Mouse (Mus musculus) cerebellum, postnatal 36 days (tissue): Measurements from ENCODE around the gene Rapsn.

ENCODE experiments used
- DNase-seq, 2 experiments: peaks; one replicate each; pipeline ENCODE4 v3.0.0; 2021 to 2022; ENCODE audit warnings: mixed read lengths in 2 of 2

Gene Rapsn

GRCm38 (mm10) chr2:91081775-91082695, 46.6 kb downstream of the Rapsn start, which contains the start of gene Spi1:
Spi1 (plus strand) TSS chr2:91082390.
- no peak for DNase-seq

DNA sequence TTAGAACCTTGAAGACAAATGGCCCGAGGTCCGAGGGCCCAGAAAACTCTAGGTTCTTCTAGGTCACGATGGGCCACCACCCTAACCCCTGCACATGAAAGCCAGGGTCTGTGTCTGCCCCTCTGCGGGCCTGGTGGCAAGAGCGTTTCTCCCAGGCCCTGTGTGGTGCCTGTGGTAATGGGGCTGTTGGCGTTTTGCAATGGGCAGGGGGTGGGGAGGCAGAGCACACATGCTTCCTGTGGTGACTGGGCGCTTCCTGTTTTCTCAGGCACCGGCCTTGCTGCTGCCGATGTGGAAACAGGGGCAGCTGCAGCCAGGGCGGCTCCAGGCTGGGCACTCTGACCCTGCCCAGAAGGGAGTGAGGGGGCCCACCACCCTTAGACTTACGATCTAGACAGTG, 47.4 kb downstream of the Rapsn start:
- DNase-seq = no peak

DNA sequence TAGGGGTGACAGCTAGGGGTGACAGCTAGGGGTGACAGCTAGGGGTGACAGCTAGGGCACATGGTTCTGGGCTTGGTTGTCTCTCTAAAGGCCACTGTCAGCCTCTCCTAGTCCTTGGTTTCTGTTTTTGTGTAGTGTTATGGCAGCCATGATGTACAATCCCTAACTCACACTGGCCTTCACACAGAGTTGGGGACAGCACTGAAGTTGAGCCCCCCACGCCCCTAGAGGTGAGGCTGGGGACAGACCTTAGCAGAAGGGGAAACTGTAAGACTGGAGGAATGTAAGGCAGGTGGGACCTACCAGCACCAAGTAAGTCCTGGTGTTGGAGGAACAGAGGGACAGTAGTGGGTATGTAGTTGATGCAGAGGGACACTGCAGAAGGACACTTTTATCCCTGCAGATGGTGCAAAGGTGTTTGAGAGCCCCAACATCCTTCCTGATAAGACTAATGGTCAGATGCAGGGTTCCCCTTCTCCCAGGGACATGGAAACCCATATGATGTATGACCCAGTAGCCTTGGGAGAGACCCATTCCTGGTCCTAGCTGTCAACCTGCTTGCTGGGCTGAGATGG, 48.0 kb downstream of the Rapsn start:
- no peak for DNase-seq

GRCm38 (mm10) chr2:91084179-91084820, 48.9 kb downstream of the Rapsn start:
- no peak for DNase-seq

DNA sequence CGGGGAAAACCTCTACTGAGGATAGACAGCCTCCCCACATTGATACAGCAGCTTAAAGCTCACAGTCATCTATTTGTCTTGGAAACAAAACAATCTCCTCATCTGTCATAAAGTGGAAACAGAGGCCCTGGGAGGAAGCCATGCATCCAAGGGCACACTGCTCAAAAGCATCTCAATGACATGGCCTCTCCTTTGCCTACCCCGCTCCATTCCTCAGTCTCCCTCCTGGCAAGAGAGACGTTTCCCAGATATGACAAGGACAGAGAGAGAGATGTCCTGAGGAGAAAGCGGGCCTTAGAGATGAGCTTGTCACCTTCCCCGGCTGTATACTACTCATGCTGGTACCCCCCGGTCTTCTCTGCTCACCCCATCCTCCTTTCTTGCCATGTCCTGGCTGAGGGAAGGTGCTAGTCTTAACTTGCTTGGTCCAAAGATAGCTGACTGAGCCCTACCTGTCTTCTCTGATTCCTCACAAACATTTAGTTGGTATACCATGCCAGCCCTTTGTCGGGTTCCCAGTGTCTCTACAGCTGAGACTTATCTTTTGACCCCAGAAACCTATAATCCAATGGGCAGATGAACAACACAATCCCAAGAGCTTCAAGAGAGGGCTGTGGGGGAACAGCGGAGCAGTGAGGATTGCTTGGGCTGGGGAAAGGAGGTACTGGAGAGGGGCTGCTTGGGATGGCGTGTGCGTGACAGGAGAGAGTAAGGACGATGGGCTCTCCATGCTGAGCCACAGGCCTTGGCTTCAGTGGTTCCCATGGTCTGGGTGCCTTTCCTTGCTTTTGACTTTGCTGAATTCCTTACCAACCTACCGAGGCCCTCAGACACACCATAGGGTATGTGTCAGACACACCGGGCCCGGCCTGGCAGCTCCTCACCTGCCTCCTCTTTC, 50.3 kb downstream of the Rapsn start:
- no peak for DNase-seq

DNA sequence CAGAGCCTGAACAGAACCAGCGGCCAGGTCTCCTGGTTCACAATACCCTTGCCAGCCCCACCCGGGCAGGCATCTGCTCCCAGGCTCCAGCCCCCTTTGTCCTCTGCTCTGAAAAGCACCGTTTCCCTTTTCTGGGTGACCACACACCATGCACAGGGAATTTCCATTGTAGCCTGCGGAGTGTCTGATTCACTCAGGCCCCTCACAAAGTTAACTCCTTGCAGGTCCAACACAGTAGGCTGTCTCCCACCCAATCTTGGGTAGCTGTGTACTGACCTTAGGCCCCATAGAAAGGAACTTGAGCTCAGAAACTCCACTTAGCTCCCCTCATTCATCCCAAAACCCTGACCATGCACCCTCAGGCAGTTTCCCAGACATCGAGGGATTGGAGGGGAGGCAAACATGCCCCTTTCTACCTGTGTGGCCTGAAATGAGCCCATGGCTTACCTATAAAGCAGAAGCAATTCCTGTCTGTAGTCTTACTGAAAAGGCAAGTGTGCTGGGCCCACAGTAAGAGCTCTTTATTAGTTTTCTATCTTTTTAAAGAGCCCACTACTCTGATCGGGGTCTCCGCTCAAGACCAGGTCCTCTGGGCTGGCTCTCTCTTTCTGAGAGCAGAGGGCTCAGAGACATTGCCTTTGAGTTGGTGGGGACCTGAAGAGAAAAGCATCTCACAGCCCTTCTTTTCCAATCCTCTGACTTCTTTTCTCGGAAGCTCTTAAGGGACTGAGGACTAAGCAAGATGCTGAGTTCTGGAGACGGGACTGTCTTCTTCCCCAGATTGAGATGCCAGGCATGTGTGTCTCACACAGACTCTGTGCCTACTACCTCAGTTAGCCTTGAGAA, 51.2 kb downstream of the Rapsn start:
- DNase-seq = no peak

GRCm38 (mm10) chr2:91087453-91087852, 52.0 kb downstream of the Rapsn start:
- no peak for DNase-seq

DNA sequence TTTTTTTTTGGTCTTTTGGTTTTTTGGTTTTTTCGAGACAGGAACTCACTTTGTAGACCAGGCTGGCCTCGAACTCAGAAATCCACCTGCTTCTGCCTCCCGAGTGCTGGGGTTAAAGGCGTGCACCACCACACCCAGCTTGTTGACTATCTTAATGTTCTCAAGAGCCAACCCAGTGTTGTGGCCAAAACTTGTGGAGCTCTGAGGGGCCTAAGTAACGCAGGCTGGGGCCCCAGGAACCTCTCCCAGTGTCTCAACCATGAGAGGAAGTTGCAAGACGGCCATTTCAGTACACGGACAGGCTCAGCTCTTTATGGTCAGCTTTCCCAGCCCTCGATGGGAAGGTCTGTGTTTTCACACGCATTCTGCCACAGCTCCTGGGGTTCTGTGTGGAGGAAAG, 53.6 kb downstream of the Rapsn start:
- no peak for DNase-seq

DNA sequence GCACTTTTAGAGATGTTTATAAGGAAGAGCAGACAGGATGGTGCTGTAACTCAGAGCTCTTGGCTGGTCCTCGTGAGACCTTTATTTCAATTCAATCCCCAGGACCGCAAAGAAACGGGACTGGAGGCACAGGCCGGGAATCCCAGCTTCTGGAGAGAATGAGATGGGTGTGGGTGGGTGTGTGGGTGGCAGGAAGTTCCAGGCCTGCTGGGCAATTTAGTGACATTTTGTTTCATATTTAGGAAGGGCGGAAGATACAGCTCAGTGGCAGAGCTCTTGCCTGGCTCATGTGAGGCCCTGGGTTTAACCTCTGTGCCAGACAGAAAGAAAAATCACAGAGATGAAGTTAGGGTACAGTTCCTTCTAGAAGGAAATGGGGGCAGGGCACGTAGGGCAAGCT, 54.8 kb downstream of the Rapsn start:
- no peak for DNase-seq

DNA sequence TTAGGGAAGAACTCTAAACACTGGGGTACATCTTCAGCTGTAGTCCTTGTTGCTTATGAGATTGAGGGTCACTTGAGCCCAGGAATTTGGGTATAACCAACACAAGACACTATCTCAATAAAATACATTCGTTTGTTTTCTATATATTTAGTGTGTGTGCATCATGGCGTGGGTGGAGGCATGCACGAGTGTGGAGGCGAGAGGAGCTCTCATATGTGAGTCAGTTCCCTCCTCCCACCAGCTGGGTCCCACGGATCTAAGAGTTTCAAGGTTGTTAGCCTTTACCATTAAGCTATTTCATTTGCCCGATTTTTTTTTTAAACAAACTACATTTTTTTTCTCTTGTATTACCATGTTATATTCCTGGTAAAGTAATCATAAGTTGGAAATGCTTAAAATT, 55.4 kb downstream of the Rapsn start:
- DNase-seq = no peak
